In genomic region chr8:109704565-109705319, GRCm38 (mm10) we compare ENCODE assay signal across 8 mouse cellular contexts. TPM values are rescaled to one million over a fixed set of nuclear protein-coding genes. Genes with fewer than 3 reads are reported as not detected.
DNase-seq lines count a peak whose midpoint lies in the region; ATAC-seq and TF ChIP-seq lines count a peak whose summit lies in the region.

No protein-coding gene starts in this region.

- H3K9me3 ChIP-seq in hindbrain, embryonic 14.5 days (ENCODE audit: control insufficient read depth, low read length): no peaks in the 10 kb centered on the region
- no peaks in the 10 kb centered on the region for H3K9me3 ChIP-seq in stomach, embryonic 14.5 days (ENCODE audit: control insufficient read depth, low read depth, low read length)

- peaks cover 23% of the 10 kb centered on the region for H3K36me3 ChIP-seq in hindbrain, embryonic 14.5 days (replicated peaks; ENCODE audit: control insufficient read depth, insufficient read depth)
- H3K36me3 ChIP-seq in stomach, embryonic 14.5 days (ENCODE audit: control insufficient read depth, insufficient read depth, low read length): peaks cover 19% of the 10 kb centered on the region

- intact Hi-C loops in left cerebral cortex, adult 2 months (cut with DNase I): loop anchor here (1.0 kb wide), 2 partner anchors 11 to 96 kb away; partner anchors contain the start of genes Dhodh and Ist1
- intact Hi-C loops in left cerebral cortex, postnatal 4 days (cut with DNase I): no loop called here

- WGBS in hindbrain, embryonic 14.5 days: 15% methylated on average over 24 of the region's 24 CpGs
- WGBS in stomach, embryonic 14.5 days: 7% methylated on average over 24 of the region's 24 CpGs

- H3K9ac ChIP-seq in hindbrain, embryonic 14.5 days: peak overlapping the region; percentile 100
- peak overlapping the region; percentile 34; the same call in 1 of the 2 replicates for H3K9ac ChIP-seq in stomach, embryonic 14.5 days (replicated peaks; ENCODE audit: low read depth, low read length)

- peak overlapping the region; percentile 76 for H3K4me2 ChIP-seq in hindbrain, embryonic 14.5 days (replicated peaks)
- peak overlapping the region; percentile 52 for H3K4me2 ChIP-seq in stomach, embryonic 14.5 days (replicated peaks; ENCODE audit: low read depth, low read length)

- H3K27ac ChIP-seq in left cerebral cortex, adult 2 months: peak overlapping the region; percentile 88
- no peak overlapping the region for H3K27ac ChIP-seq in cortical plate, adult 2 months (ENCODE audit: insufficient read depth, low read length)
- H3K27ac ChIP-seq in hindbrain, embryonic 14.5 days: 0 out of 2 replicates have a peak overlapping the region, but pooled peaks have one; percentile 41
- H3K27ac ChIP-seq in stomach, embryonic 14.5 days (ENCODE audit: low read length): peak overlapping the region; percentile 96

- ATAC-seq in hindbrain, embryonic 14.5 days (ENCODE audit: low FRiP score): no peak; the same call in 1 of the 2 replicates
- ATAC-seq in stomach, embryonic 14.5 days (ENCODE audit: insufficient number of reproducible peaks, insufficient read depth, low FRiP score, low read depth): peak; percentile 21; the same call in 1 of the 2 replicates

- H3K27me3 ChIP-seq in hindbrain, embryonic 14.5 days (ENCODE audit: control insufficient read depth, insufficient read depth, low read length): no peaks in the 10 kb centered on the region
- H3K27me3 ChIP-seq in stomach, embryonic 14.5 days (ENCODE audit: control insufficient read depth, insufficient read depth, low read length): no peaks in the 10 kb centered on the region

- no peak for TF ChIP-seq POLR2A in cortical plate, adult 2 months (IDR thresholded peaks at IDR 0.05; ENCODE audit: extremely low read depth, insufficient read depth, low read length)

- no peak for TF ChIP-seq CTCF in left cerebral cortex, adult 2 months (IDR thresholded peaks at IDR 0.05)
- TF ChIP-seq CTCF in cortical plate, adult 2 months (IDR thresholded peaks at IDR 0.05; ENCODE audit: extremely low read depth, insufficient read depth, low read length): no peak

- H3K4me3 ChIP-seq in left cerebral cortex, adult 2 months: peak overlapping the region; percentile 80
- H3K4me3 ChIP-seq in cortical plate, adult 2 months (ENCODE audit: insufficient read depth, low read length): peak overlapping the region; percentile 51
- H3K4me3 ChIP-seq in hindbrain, embryonic 14.5 days (replicated peaks; ENCODE audit: low read length): peak overlapping the region; percentile 94
- H3K4me3 ChIP-seq in stomach, embryonic 14.5 days (ENCODE audit: low read depth, low read length): peak overlapping the region; percentile 94

- DNase-seq in left cerebral cortex, adult 2 months (ENCODE audit: extremely low spot score in 1 of 2, low spot score in 2 of 2): no peak
- no peak for DNase-seq in left cerebral cortex, postnatal 4 days
- DNase-seq in hindbrain, embryonic 14.5 days (ENCODE audit: low spot score): no peak
- peak; percentile 9 for DNase-seq in lung, postnatal 14 days
- DNase-seq in layer of hippocampus, adult 18-20 months (ENCODE audit: low spot score in 2 of 2): no peak
- no peak for DNase-seq in kidney, postnatal 4 days

- 0 out of 2 replicates have a peak, but pooled peaks cover 1% of the 10 kb centered on the region for H3K4me1 ChIP-seq in cortical plate, adult 2 months (ENCODE audit: control insufficient read depth, insufficient read depth, low read length)
- peaks cover 29% of the 10 kb centered on the region for H3K4me1 ChIP-seq in hindbrain, embryonic 14.5 days (replicated peaks; ENCODE audit: control insufficient read depth, insufficient read depth, low read length)
- H3K4me1 ChIP-seq in stomach, embryonic 14.5 days (ENCODE audit: control insufficient read depth, insufficient read depth, low read length): peaks cover 10% of the 10 kb centered on the region; the same call in 1 of the 2 replicates

RNA-seq across cellular contexts. Expression of gene Zfp821, which starts 0.6 kb away (rescaled TPM):
- 10 to 100 TPM; 41.7 to 46.5 TPM for total RNA-seq in left cerebral cortex, adult 2 months (2021)
- 10 to 100 TPM; 89.8 to 90.5 TPM for total RNA-seq in left cerebral cortex, postnatal 4 days (2021)
- polyA plus RNA-seq in cortical plate, adult 2 months (2012; rRNA removed): 47.6 and 56.1 TPM in 2 replicates
- 71.4 and 75.8 TPM in 2 replicates for polyA plus RNA-seq in hindbrain, embryonic 14.5 days (2014; fragmentation: Nextera tagmentation; extraction: Ambion mirVana)
- 29.7 and 33.0 TPM in 2 replicates for polyA plus RNA-seq in stomach, embryonic 14.5 days (2014; fragmentation: Nextera tagmentation; extraction: Ambion mirVana)
- 10 to 100 TPM; 41.0 to 42.1 TPM for total RNA-seq in layer of hippocampus, adult 18-20 months (2021)

RNA-seq across cellular contexts. Expression of gene Ist1, which starts 11.7 kb away (rescaled TPM):
- total RNA-seq in left cerebral cortex, adult 2 months (2021): 10 to 100 TPM; 70.0 to 72.1 TPM
- total RNA-seq in left cerebral cortex, postnatal 4 days (2021): 10 to 100 TPM; 85.9 to 89.9 TPM
- 88.1 and 88.9 TPM in 2 replicates for polyA plus RNA-seq in cortical plate, adult 2 months (2012; rRNA removed)
- 154 and 164 TPM in 2 replicates for polyA plus RNA-seq in hindbrain, embryonic 14.5 days (2014; fragmentation: Nextera tagmentation; extraction: Ambion mirVana)
- 154 and 165 TPM in 2 replicates for polyA plus RNA-seq in stomach, embryonic 14.5 days (2014; fragmentation: Nextera tagmentation; extraction: Ambion mirVana)
- 10 to 100 TPM; 87.1 to 90.9 TPM for total RNA-seq in layer of hippocampus, adult 18-20 months (2021)

RNA-seq across cellular contexts. Expression of gene Atxn1l, which starts 32.8 kb away (rescaled TPM):
- total RNA-seq in left cerebral cortex, adult 2 months (2021): 10 to 100 TPM; 34.8 to 39.1 TPM
- 10 to 100 TPM; 28.7 to 34.0 TPM for total RNA-seq in left cerebral cortex, postnatal 4 days (2021)
- polyA plus RNA-seq in cortical plate, adult 2 months (2012; rRNA removed): 14.2 and 14.4 TPM in 2 replicates
- polyA plus RNA-seq in hindbrain, embryonic 14.5 days (2014; fragmentation: Nextera tagmentation; extraction: Ambion mirVana): 4.6 TPM in 2 replicates
- polyA plus RNA-seq in stomach, embryonic 14.5 days (2014; fragmentation: Nextera tagmentation; extraction: Ambion mirVana): 6.0 and 6.9 TPM in 2 replicates
- total RNA-seq in layer of hippocampus, adult 18-20 months (2021): 10 to 100 TPM; 40.9 to 42.1 TPM
